Mouse (Mus musculus): ENCODE measurements around the gene Kbtbd7. TPM values are rescaled to one million over a fixed set of nuclear protein-coding genes. Genes with fewer than 3 reads are reported as not detected.
"Not testable (repeated sequence)": the region's sequence is repeated elsewhere in the genome, so short reads cannot be mapped to it uniquely, and the experiment has no call there.

Kbtbd7 gene
- polyA plus RNA-seq, 3 experiments from 2014 or later, result 1.3 to 1.9 (median 1.6) TPM

DNA sequence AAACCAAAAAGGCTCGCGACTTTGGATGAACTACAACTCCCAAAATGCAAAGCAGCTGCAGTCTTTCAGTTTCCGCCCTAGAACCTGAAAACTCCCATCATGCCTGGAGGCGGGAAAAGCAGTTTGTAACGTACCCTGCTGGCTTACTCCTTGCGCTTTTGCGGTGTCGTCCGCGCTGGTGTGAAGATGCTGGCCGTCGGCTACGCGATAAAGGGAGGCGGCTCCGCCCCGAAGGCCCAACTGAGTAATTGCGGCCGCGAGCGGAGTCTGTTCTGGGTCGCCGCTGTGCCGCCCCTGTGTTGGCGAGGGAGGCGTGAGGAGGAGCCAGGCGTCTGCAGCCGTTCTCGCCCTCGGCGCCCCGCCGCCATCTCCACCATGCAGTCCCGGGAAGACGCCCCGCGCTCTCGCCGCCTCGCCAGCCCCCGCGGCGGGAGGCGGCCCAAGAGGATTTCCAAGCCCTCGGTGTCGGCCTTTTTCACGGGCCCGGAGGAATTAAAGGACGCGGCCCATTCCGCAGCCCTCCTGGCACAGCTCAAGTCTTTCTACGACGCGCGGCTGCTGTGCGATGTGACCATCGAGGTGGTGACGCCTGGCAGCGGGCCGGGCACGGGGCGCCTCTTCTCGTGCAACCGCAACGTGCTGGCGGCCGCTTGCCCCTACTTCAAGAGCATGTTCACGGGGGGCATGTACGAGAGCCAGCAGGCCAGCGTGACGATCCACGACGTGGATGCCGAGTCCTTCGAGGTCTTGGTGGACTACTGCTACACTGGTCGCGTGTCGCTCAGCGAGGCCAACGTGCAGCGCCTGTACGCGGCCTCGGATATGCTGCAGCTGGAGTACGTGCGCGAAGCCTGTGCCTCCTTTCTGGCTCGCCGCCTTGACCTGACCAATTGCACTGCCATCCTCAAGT is 25.6 kb downstream of the Kbtbd7 start, which contains the start of gene Kbtbd6:
Gene Kbtbd6 (plus strand): TSS at position 155 of the 910 bp plus-strand sequence.
- ATAC-seq, result peak; percentile 100

DNA sequence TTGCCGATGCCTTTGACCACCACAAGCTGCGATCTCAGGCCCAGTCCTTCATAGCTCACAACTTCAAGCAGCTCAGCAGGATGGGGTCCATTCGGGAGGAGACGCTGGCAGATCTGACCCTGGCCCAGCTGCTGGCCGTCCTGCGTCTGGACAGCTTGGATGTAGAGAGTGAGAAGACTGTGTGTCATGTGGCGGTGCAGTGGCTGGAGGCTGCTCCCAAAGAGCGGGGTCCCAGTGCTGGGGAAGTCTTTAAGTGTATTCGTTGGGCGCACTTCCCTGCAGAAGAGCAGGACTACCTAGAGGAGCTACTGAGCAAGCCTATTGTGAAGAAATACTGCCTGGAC is 26.3 kb downstream of the Kbtbd7 start:
- not testable (repeated sequence) for ATAC-seq

GRCm38 (mm10) chr14:79460401-79460800 is 34.1 kb downstream of the Kbtbd7 start:
- ATAC-seq, result no peak

- no peak for ATAC-seq
These were observed 34.7 kb downstream of the Kbtbd7 start for GRCm38 (mm10) chr14:79460988-79461387.

GRCm38 (mm10) chr14:79465623-79466022 is 39.3 kb downstream of the Kbtbd7 start:
- no peak for ATAC-seq

- ATAC-seq, result peak; percentile 46
These were observed 41.3 kb downstream of the Kbtbd7 start for GRCm38 (mm10) chr14:79467621-79468020.

DNA sequence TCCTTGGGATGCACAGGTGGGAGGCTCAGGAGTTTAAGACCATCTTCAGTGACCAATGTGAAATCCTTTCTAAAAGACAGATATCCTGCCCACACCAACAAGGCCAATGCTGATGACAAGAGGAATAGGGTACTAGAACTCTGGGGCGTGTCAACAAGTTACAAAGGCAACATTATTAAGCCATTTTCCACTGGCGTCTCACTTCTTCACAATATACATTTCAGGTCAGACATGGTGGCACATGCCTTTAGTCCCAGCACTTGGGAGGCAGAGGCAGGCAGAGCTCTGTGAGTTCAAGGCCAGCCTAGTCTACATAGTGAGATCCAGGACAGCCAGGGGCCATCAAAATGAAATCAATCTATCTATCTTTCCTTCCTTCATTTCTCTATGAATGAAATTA is 47.1 kb downstream of the Kbtbd7 start:
- ATAC-seq, result no peak

Other genes starting within 250 kb of the Kbtbd7 start
- gene Zfp957, start 179.1 kb upstream of the Kbtbd7 start, polyA plus RNA-seq (2017; shearing (Covaris generic)), result under 1 TPM in 1 of 3 experiments, not detected in 2; 0.31 TPM
- gene Rgcc, start 124.9 kb upstream of the Kbtbd7 start, polyA plus RNA-seq (2017; shearing (Covaris generic)), result 10 to 100 TPM; 31.1 to 35.0 (median 32.7) TPM
- gene Naa16, start 35.7 kb upstream of the Kbtbd7 start, polyA plus RNA-seq (2017; shearing (Covaris generic)), result 10 to 100 TPM; 55.1 to 68.9 (median 63.2) TPM
- 1 to 10 TPM; 6.1 to 7.3 (median 7.1) TPM for gene Mtrf1, start 28.7 kb upstream of the Kbtbd7 start, polyA plus RNA-seq (2017; shearing (Covaris generic))
- under 1 TPM in 1 of 3 experiments, not detected in 2; 0.92 TPM for gene Kbtbd6, start 25.3 kb downstream of the Kbtbd7 start, polyA plus RNA-seq (2017; shearing (Covaris generic))
- 100 to 1,000 TPM; 128 to 177 (median 141) TPM for gene Elf1, start 54.7 kb downstream of the Kbtbd7 start, polyA plus RNA-seq (2017; shearing (Covaris generic))
- 10 to 100 TPM; 28.3 to 31.3 (median 30.8) TPM for gene Wbp4, start 55.0 kb downstream of the Kbtbd7 start, polyA plus RNA-seq (2017; shearing (Covaris generic))
- 100 to 1,000 TPM; 131 to 226 (median 153) TPM for gene Sugt1, start 161.2 kb downstream of the Kbtbd7 start, polyA plus RNA-seq (2017; shearing (Covaris generic))
- gene Cnmd, start 235.7 kb downstream of the Kbtbd7 start, polyA plus RNA-seq (2017; shearing (Covaris generic)), result not detected